Comparison of ENCODE assay signal across 22 mouse cellular contexts in genomic region chr8:41785977-41786376, GRCm38 (mm10).
A peak's percentile ranks its signal among the peaks of the same experiment; 100 is the strongest.
DNase-seq lines count a peak whose midpoint lies in the region; ATAC-seq and TF ChIP-seq lines count a peak whose summit lies in the region.
"Had no signal": no experiment of that assay in that cellular context is flagged by ENCODE, and none has a peak within 500 bp of the region (broad histone marks: within the 10 kb centered on the region; RNA-seq: fewer than 3 reads in every experiment).

No protein-coding gene starts in this region.

- no peak overlapping the region for H3K4me2 ChIP-seq in lung, embryonic 14.5 days
- H3K4me2 ChIP-seq in intestine, embryonic 15.5 days (replicated peaks) = no peak overlapping the region
- H3K4me2 ChIP-seq in intestine, embryonic 16.5 days (ENCODE audit: low read depth, low read length) = no peak overlapping the region
- H3K4me2 ChIP-seq in intestine, postnatal 0 days (replicated peaks; ENCODE audit: low read depth) = no peak overlapping the region
- no peak overlapping the region for H3K4me2 ChIP-seq in forebrain, embryonic 14.5 days (ENCODE audit: low read length)

- H3K4me3 ChIP-seq in lung, embryonic 14.5 days (ENCODE audit: low read depth, low read length) = no peak overlapping the region
- H3K4me3 ChIP-seq in intestine, embryonic 15.5 days (replicated peaks) = no peak overlapping the region
- H3K4me3 ChIP-seq in intestine, embryonic 16.5 days (ENCODE audit: low read length) = no peak overlapping the region
- H3K4me3 ChIP-seq in intestine, postnatal 0 days (ENCODE audit: low read depth, low read length) = no peak overlapping the region
- H3K4me3 ChIP-seq in forebrain, embryonic 14.5 days (ENCODE audit: low read depth, low read length) = no peak overlapping the region

- 49% methylated on average over 2 of the region's 2 CpGs for WGBS in lung, embryonic 14.5 days
- 50% methylated on average over 2 of the region's 2 CpGs for WGBS in intestine, embryonic 15.5 days
- WGBS in intestine, embryonic 16.5 days = 53% methylated on average over 2 of the region's 2 CpGs
- 33% methylated on average over 2 of the region's 2 CpGs for WGBS in intestine, postnatal 0 days
- 55% methylated on average over 2 of the region's 2 CpGs for WGBS in forebrain, embryonic 14.5 days

- DNase-seq in lung, embryonic 14.5 days = peak; percentile 15
- no peak for DNase-seq in lung, postnatal 14 days
- DNase-seq in frontal cortex, postnatal 14 days (ENCODE audit: low spot score in 2 of 2) = no peak
- DNase-seq in forebrain, embryonic 14.5 days (ENCODE audit: low spot score) = no peak
- no peak for DNase-seq in lung, postnatal 10 days
- DNase-seq: adrenal gland, adult 2 months; adrenal gland, adult 8-10 months; adrenal gland, postnatal 10 days; adrenal gland, postnatal 14 days; adrenal gland, postnatal 25 days; adrenal gland, postnatal 36 days; B cell, adult 2 months; cerebellum, adult 11 months; cerebellum, adult 11-12 months had no signal

- no peak for ATAC-seq in lung, embryonic 14.5 days (ENCODE audit: insufficient read depth)
- peak; percentile 75 for ATAC-seq in intestine, embryonic 15.5 days
- ATAC-seq in intestine, embryonic 16.5 days = peak; percentile 83
- ATAC-seq in intestine, postnatal 0 days = peak; percentile 86
- ATAC-seq in forebrain, embryonic 14.5 days = no peak
- ATAC-seq: activated CD4-positive, CD25-positive, alpha-beta regulatory T cell, adult 4 months; CD4-positive, CD25-positive, alpha-beta regulatory T cell, adult 4 months; Patski had no signal

- no peak for TF ChIP-seq CTCF in lung, embryonic 14.5 days (IDR thresholded peaks at IDR 0.05; ENCODE audit: low read depth)
- TF ChIP-seq CTCF in intestine, postnatal 0 days (IDR thresholded peaks at IDR 0.05; ENCODE audit: low read depth) = no peak

- no peaks in the 10 kb centered on the region for H3K9me3 ChIP-seq in lung, embryonic 14.5 days (ENCODE audit: low read depth, low read length)
- H3K9me3 ChIP-seq in intestine, embryonic 15.5 days = no peaks in the 10 kb centered on the region
- no peaks in the 10 kb centered on the region for H3K9me3 ChIP-seq in intestine, embryonic 16.5 days (ENCODE audit: control insufficient read depth, low read length)
- H3K9me3 ChIP-seq in intestine, postnatal 0 days (ENCODE audit: control insufficient read depth) = no peaks in the 10 kb centered on the region
- no peaks in the 10 kb centered on the region for H3K9me3 ChIP-seq in forebrain, embryonic 14.5 days (replicated peaks; ENCODE audit: control insufficient read depth, low read length)
- H3K9me3 ChIP-seq: G1E had no signal

- H3K9ac ChIP-seq in lung, embryonic 14.5 days = no peak overlapping the region
- no peak overlapping the region for H3K9ac ChIP-seq in intestine, embryonic 15.5 days
- H3K9ac ChIP-seq in intestine, embryonic 16.5 days (ENCODE audit: low read depth, low read length) = no peak overlapping the region
- no peak overlapping the region for H3K9ac ChIP-seq in intestine, postnatal 0 days (ENCODE audit: low read depth, low read length)
- no peak overlapping the region for H3K9ac ChIP-seq in forebrain, embryonic 14.5 days (ENCODE audit: low read length)

- H3K36me3 ChIP-seq in lung, embryonic 14.5 days (ENCODE audit: insufficient read depth) = no peaks in the 10 kb centered on the region
- H3K36me3 ChIP-seq in intestine, embryonic 15.5 days = no peaks in the 10 kb centered on the region
- no peaks in the 10 kb centered on the region for H3K36me3 ChIP-seq in intestine, embryonic 16.5 days (ENCODE audit: control insufficient read depth, insufficient read depth, low read length)
- H3K36me3 ChIP-seq in intestine, postnatal 0 days (ENCODE audit: control insufficient read depth, insufficient read depth) = no peaks in the 10 kb centered on the region
- H3K36me3 ChIP-seq in forebrain, embryonic 14.5 days (ENCODE audit: control insufficient read depth, insufficient read depth, low read length) = no peaks in the 10 kb centered on the region
- H3K36me3 ChIP-seq: G1E had no signal

- H3K27me3 ChIP-seq in lung, embryonic 14.5 days (ENCODE audit: insufficient read depth, low read length) = no peaks in the 10 kb centered on the region
- H3K27me3 ChIP-seq in intestine, embryonic 15.5 days (replicated peaks) = no peaks in the 10 kb centered on the region
- H3K27me3 ChIP-seq in intestine, embryonic 16.5 days (replicated peaks; ENCODE audit: control insufficient read depth, insufficient read depth, low read length) = no peaks in the 10 kb centered on the region
- H3K27me3 ChIP-seq in intestine, postnatal 0 days (replicated peaks; ENCODE audit: control insufficient read depth, insufficient read depth, low read length) = no peaks in the 10 kb centered on the region
- no peaks in the 10 kb centered on the region for H3K27me3 ChIP-seq in forebrain, embryonic 14.5 days (replicated peaks; ENCODE audit: control insufficient read depth, insufficient read depth, low read length)
- H3K27me3 ChIP-seq: CH12.LX, Patski had no signal

- no peaks in the 10 kb centered on the region for H3K4me1 ChIP-seq in lung, embryonic 14.5 days (ENCODE audit: insufficient read depth)
- no peaks in the 10 kb centered on the region for H3K4me1 ChIP-seq in intestine, embryonic 15.5 days (replicated peaks)
- no peaks in the 10 kb centered on the region for H3K4me1 ChIP-seq in intestine, embryonic 16.5 days (ENCODE audit: control insufficient read depth, insufficient read depth, low read length)
- no peaks in the 10 kb centered on the region for H3K4me1 ChIP-seq in intestine, postnatal 0 days (replicated peaks; ENCODE audit: control insufficient read depth, insufficient read depth, low read length)
- no peaks in the 10 kb centered on the region for H3K4me1 ChIP-seq in forebrain, embryonic 14.5 days (ENCODE audit: control insufficient read depth, insufficient read depth, low read length)

- no peak overlapping the region for H3K27ac ChIP-seq in lung, embryonic 14.5 days (ENCODE audit: low read depth)
- no peak overlapping the region for H3K27ac ChIP-seq in intestine, embryonic 15.5 days
- no peak overlapping the region for H3K27ac ChIP-seq in intestine, embryonic 16.5 days (ENCODE audit: low read length)
- no peak overlapping the region for H3K27ac ChIP-seq in intestine, postnatal 0 days (ENCODE audit: low read depth, low read length)
- H3K27ac ChIP-seq in forebrain, embryonic 14.5 days (ENCODE audit: low read depth, low read length) = no peak overlapping the region

Comparison
In these comparisons a context has a peak if more than half of its experiments do, and no peak if none do; other contexts are left out.
1. ATAC-seq: peak in intestine, embryonic 15.5 days (single experiment), intestine, embryonic 16.5 days (single experiment) and intestine, postnatal 0 days (single experiment); none in lung, embryonic 14.5 days (single experiment) and forebrain, embryonic 14.5 days (single experiment).